Mouse (Mus musculus) layer of hippocampus, adult 11-12 months (tissue): ENCODE data around the gene B4galnt3.

ENCODE experiments used
- DNase-seq: peaks from one replicate; pipeline ENCODE4 v3.0.0; 2022; ENCODE audit warnings: low spot score

The B4galnt3 gene

DNA sequence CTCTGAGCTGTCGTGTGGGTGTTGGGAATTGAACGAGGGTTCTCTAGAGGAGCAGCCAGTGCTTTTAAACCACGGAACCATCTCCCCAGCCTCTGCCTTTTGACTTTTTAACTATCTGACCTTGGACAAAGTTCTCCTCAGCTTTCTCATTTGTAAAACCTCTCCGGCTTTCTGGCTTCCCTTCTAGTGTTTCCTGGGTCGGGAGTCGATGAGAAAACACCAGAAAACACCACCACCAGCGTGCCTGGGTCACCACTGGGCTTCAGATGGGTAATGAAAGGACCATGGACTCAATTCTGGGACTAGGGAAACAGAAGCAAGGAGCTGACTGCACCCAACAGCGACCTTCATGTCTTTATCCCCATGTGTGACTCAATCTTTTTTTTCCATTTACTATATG lies 20.2 kb downstream of the B4galnt3 start:
- DNase-seq, result no peak

GRCm38 (mm10) chr6:120264151-120264550 lies 30.2 kb downstream of the B4galnt3 start:
- no peak for DNase-seq

DNA sequence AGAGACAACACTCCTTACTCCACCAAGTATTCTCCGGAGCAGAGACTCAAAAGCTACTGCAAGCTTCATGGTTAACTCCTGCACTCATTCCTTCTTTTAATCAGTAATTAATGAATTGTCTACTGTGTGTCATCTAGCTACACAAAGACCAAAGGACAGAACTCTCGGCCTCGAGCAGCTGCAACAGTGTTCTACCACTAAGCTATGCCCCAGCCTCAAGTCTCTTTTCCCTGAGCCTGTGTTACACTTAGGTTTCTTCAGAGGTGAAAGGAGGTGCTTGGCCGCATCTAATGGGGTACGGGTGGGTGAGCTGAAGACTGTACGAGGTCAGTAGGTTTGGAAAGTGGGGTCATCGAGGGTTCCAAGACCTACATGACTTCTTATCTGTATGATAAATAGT lies 30.8 kb downstream of the B4galnt3 start:
- no peak for DNase-seq

GRCm38 (mm10) chr6:120262886-120263531 lies 31.4 kb downstream of the B4galnt3 start:
- DNase-seq, result no peak

- no peak for DNase-seq
These were observed 34.9 kb downstream of the B4galnt3 start for GRCm38 (mm10) chr6:120259481-120259880.

GRCm38 (mm10) chr6:120256431-120256935 lies 37.9 kb downstream of the B4galnt3 start:
- DNase-seq, result no peak

GRCm38 (mm10) chr6:120255701-120256100 lies 38.7 kb downstream of the B4galnt3 start:
- no peak for DNase-seq

GRCm38 (mm10) chr6:120255144-120255543 lies 39.2 kb downstream of the B4galnt3 start:
- no peak for DNase-seq

GRCm38 (mm10) chr6:120254640-120255039 lies 39.7 kb downstream of the B4galnt3 start:
- DNase-seq, result no peak

GRCm38 (mm10) chr6:120252741-120253140 lies 41.6 kb downstream of the B4galnt3 start:
- no peak for DNase-seq

DNA sequence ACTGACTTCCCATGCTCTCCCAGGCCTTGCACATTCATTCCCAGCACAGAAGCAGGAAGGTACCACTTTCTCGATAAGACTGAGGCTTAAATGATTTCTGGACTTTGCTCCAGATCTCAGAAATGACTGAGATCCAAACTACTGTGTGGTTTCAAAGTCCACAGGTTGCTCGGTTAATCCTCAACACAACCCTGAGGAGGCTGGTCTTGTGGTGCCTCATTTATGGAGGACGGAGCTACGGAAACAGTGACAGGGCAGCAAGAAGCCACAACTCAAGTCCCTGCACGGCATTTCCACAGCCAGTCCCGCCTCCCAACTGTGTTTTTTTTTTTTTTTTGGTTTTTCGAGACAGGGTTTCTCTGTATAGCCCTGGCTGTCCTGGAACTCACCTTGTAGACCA lies 43.3 kb downstream of the B4galnt3 start:
- DNase-seq, result no peak

DNA sequence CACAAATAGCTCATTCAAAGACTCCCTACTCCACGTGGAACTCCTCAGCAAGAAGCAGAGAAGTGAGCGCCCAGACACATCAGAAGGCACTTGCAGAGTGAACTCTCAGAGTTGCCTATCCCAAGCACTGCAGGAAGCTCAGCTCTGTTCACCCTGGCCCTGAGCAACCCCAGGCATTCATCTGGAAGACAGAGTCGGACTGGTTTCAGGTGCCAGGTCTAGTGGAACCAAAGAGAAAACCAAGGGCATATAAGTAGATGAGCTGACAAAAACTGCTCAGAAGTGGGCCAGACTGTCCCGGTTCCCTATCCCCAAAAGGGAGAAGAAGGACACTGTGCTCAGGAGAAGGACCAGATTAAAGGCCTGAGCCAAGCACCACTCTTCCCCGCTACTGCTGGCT lies 44.5 kb downstream of the B4galnt3 start:
- no peak for DNase-seq

- DNase-seq, result no peak
These were observed 47.7 kb downstream of the B4galnt3 start for GRCm38 (mm10) chr6:120246676-120247075.

DNA sequence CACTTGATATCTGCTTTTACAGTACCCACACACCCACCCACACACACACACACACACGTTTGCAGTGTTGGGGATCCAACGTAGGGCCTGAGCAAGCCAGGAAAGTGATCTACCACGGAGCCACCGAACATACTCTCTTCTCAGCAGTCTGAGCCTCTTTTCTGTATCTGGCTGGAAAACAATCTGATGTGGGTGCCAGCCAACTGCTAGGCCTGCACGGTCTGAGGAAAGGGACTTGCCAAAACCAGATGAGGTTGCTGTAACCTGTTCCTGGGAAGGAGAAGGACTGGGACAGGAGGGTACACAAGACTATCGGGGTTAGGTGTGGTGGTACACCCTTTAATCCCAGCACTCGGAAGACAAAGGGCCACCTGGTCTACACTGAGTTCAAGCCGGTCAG lies 51.1 kb downstream of the B4galnt3 start:
- no peak for DNase-seq

GRCm38 (mm10) chr6:120242530-120242929 lies 51.8 kb downstream of the B4galnt3 start:
- no peak for DNase-seq

GRCm38 (mm10) chr6:120241453-120241852 lies 52.9 kb downstream of the B4galnt3 start:
- DNase-seq, result no peak

GRCm38 (mm10) chr6:120240461-120240860 lies 53.9 kb downstream of the B4galnt3 start:
- no peak for DNase-seq

GRCm38 (mm10) chr6:120235874-120236273 lies 58.5 kb downstream of the B4galnt3 start:
- DNase-seq, result no peak

- DNase-seq, result no peak
These were observed 61.5 kb downstream of the B4galnt3 start for GRCm38 (mm10) chr6:120232885-120233284.

DNA sequence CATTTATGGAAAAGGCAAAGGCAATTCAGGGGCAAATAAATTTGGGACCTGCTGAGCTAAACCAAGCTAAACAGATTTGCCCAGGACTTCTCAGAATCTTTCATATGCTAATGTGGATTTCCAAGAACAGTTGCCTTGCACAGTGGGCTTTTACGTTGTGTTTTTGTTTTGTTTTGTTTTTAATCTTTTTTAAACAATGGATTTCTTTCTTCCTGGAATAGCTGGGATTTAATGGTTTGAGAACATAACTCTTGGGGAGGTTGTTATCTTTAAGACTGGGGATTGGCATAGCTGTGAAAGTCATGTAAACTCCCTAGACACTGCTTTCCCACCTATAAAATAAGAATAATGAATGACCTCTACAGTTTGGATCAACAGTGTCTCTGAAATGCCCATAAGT lies 63.9 kb downstream of the B4galnt3 start:
- DNase-seq, result no peak

- DNase-seq, result no peak
These were observed 64.6 kb downstream of the B4galnt3 start for GRCm38 (mm10) chr6:120229806-120230205.

DNA sequence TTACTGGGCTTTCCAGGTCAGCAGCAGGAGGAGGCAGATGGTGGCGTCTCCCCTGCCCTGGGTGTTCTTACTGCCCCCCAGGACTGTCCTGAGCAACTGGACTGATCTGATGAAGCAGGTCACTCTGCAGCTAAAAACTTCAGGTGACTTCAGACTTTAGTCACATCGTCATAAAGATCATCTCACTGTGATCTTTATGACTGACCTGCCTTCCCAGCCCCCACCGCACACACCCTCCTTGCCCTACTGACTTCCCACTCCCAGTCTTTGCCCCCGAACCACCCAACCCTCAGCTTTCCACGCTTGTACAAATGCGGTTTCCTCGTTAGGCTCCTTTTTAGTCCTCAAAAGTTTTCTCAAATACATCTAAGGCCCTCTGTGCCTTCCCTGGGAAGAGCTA lies 67.3 kb downstream of the B4galnt3 start:
- no peak for DNase-seq

DNA sequence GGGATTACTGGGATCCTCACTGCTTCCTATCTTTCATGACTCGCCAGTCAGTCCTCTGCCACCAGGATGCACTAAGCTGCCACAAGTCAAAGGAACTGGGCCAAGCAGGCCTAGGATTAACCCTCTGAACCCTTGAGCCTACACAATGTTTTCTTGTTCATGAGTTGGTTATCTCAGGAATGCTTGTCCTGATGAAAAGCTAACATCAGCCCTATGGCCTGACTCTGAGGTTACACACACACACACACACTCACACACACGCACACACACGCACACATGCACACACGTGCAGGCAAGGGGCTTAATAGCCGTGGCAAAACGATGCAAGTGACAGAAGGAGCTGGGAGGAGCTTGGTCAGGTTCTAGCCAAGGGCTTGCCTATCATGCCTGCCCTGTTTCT lies 69.0 kb downstream of the B4galnt3 start:
- no peak for DNase-seq

- peak; percentile 66 for DNase-seq
These were observed 71.7 kb downstream of the B4galnt3 start for GRCm38 (mm10) chr6:120222669-120223068.
